Mouse (Mus musculus) ES-E14 (cell line): Measurements from ENCODE around the gene Slc22a3.

Experiments used
- CHD2 ChIP-seq: IDR thresholded peaks from 2 replicates; pipeline ENCODE4 v1.6.1; 2014; ENCODE audit warnings: mild to moderate bottlenecking, low read depth, low read length, inconsistent platforms
- HCFC1 ChIP-seq: IDR thresholded peaks from 2 replicates; pipeline ENCODE4 v1.6.1; 2012; ENCODE audit warnings: low read length, inconsistent platforms, borderline replicate concordance; ENCODE audit not compliant: insufficient read depth

- TF ChIP-seq HCFC1 (no peak), CHD2 (no peak)
Measured at GRCm38 (mm10) chr17:12377981-12378705, 129.4 kb downstream of the Slc22a3 start, which contains the start of gene Plg.
